Mouse (Mus musculus): ENCODE results near the gene Ttll10. TPM values are rescaled to one million over a fixed set of nuclear protein-coding genes. Genes with fewer than 3 reads are reported as not detected.

The Ttll10 gene
- polyA plus RNA-seq, 1 experiment from 2014 or later: 4.6 TPM

- Histone ChIP-seq H3K9ac (ENCODE audit: low read length) (no peak overlapping the region), H3K27ac (ENCODE audit: low read length) (no peak overlapping the region), H3K9me3 (replicated peaks; ENCODE audit: control insufficient read depth, low read length) (no peaks in the 10 kb centered on the region), H3K4me1 (ENCODE audit: control insufficient read depth, insufficient read depth, low read length) (peaks cover 11% of the 10 kb centered on the region), H3K36me3 (ENCODE audit: control insufficient read depth, insufficient read depth, low read length) (no peaks in the 10 kb centered on the region), H3K27me3 (ENCODE audit: control insufficient read depth, insufficient read depth, low read length) (no peaks in the 10 kb centered on the region), H3K4me3 (replicated peaks; ENCODE audit: low read length) (no peak overlapping the region), H3K4me2 (ENCODE audit: low read depth, low read length) (no peak overlapping the region)
- ATAC-seq (ENCODE audit: insufficient read depth, low FRiP score): no peak
- 86% methylated on average over 2 of the region's 2 CpGs for WGBS
These were observed 11.5 kb upstream of the Ttll10 start for GRCm38 (mm10) chr4:156070716-156071115.

DNA sequence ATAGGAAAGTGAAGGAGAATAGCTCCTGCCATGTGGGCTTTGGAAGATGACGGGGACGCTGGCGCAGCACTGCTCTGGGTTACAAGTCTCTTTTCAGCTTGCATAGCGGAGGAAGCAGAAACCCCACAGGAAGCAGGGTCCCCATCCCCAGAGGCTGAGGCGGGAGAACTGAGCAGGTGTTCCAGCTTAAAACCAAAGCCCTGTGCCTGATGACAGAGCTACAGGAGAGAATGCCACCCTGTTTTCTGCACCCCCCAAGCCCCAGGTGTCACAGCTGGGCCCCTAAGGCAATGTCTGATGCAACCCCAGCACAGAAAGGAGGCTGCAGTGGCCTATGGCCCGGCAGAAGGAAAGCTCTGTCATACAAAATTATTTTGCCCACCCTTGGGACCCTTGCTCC, 11.1 kb upstream of the Ttll10 start:
- H3K4me2 ChIP-seq (ENCODE audit: low read depth, low read length): no peak overlapping the region
- H3K9me3 ChIP-seq (replicated peaks; ENCODE audit: control insufficient read depth, low read length): no peaks in the 10 kb centered on the region
- no peak overlapping the region for H3K27ac ChIP-seq (ENCODE audit: low read length)
- peaks cover 11% of the 10 kb centered on the region for H3K4me1 ChIP-seq (ENCODE audit: control insufficient read depth, insufficient read depth, low read length)
- no peaks in the 10 kb centered on the region for H3K36me3 ChIP-seq (ENCODE audit: control insufficient read depth, insufficient read depth, low read length)
- ATAC-seq (ENCODE audit: insufficient read depth, low FRiP score): no peak; the same call in 1 of the 2 replicates
- no peak overlapping the region for H3K9ac ChIP-seq (ENCODE audit: low read length)
- H3K4me3 ChIP-seq (replicated peaks; ENCODE audit: low read length): no peak overlapping the region
- no peaks in the 10 kb centered on the region for H3K27me3 ChIP-seq (ENCODE audit: control insufficient read depth, insufficient read depth, low read length)
- 57% methylated on average over 6 of the region's 6 CpGs for WGBS

- Histone ChIP-seq H3K36me3 (ENCODE audit: control insufficient read depth, insufficient read depth, low read length) (no peaks in the 10 kb centered on the region), H3K9ac (ENCODE audit: low read length) (no peak overlapping the region), H3K27ac (ENCODE audit: low read length) (no peak overlapping the region), H3K4me2 (ENCODE audit: low read depth, low read length) (no peak overlapping the region), H3K4me1 (ENCODE audit: control insufficient read depth, insufficient read depth, low read length) (peaks cover 11% of the 10 kb centered on the region), H3K9me3 (replicated peaks; ENCODE audit: control insufficient read depth, low read length) (no peaks in the 10 kb centered on the region), H3K27me3 (ENCODE audit: control insufficient read depth, insufficient read depth, low read length) (no peaks in the 10 kb centered on the region), H3K4me3 (replicated peaks; ENCODE audit: low read length) (no peak overlapping the region)
- ATAC-seq (ENCODE audit: insufficient read depth, low FRiP score): no peak
- 92% methylated on average over 8 of the region's 8 CpGs for WGBS
These were observed 10.5 kb upstream of the Ttll10 start for GRCm38 (mm10) chr4:156069701-156070100.

DNA sequence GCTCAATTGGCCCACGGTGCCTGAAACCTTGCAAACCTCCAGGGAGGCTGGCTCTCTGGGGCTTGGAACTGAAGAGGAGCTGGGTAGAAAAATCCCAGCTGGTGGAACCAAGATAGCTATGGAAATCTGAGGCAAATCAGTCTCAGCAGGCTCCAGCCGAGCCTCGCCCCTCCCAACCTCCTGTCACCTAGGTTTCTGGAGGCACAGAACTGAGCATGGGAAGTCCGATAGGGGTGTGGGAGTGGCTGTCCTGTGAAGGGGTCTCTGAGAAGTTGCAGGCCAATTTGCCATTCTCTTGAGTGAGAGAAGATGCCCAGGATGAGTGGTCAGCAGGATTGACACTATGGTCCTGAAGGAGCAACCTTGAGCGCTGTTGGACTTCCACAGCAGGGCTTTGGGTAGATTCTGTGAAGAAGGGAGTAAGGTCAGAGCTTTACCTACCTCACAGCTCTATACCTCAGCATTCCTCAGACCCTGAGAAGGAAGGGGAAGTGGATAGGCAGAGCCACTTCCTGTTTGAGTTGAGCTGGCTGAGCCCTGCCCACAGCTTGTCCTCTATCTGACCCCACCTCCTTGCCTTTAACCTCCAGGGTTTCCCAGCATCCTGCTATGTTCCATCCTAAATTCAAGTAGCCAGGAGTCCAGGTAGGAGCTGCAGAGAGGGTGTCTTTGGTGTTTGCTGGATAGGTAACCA, 8.2 kb upstream of the Ttll10 start:
- 53% methylated on average over 5 of the region's 5 CpGs for WGBS
- ATAC-seq (ENCODE audit: insufficient read depth, low FRiP score): peak; percentile 35; the same call in 1 of the 2 replicates
- Histone ChIP-seq H3K9ac (ENCODE audit: low read length) (no peak overlapping the region), H3K4me3 (replicated peaks; ENCODE audit: low read length) (no peak overlapping the region), H3K36me3 (ENCODE audit: control insufficient read depth, insufficient read depth, low read length) (no peaks in the 10 kb centered on the region), H3K4me2 (ENCODE audit: low read depth, low read length) (no peak overlapping the region), H3K27me3 (ENCODE audit: control insufficient read depth, insufficient read depth, low read length) (no peaks in the 10 kb centered on the region), H3K27ac (ENCODE audit: low read length) (peak overlapping the region; percentile 44), H3K9me3 (replicated peaks; ENCODE audit: control insufficient read depth, low read length) (no peaks in the 10 kb centered on the region), H3K4me1 (ENCODE audit: control insufficient read depth, insufficient read depth, low read length) (peaks cover 11% of the 10 kb centered on the region)

- H3K4me2 ChIP-seq (ENCODE audit: low read depth, low read length): no peak overlapping the region
- H3K27ac ChIP-seq (ENCODE audit: low read length): no peak overlapping the region
- no peak overlapping the region for H3K4me3 ChIP-seq (replicated peaks; ENCODE audit: low read length)
- H3K4me1 ChIP-seq (ENCODE audit: control insufficient read depth, insufficient read depth, low read length): peaks cover 5% of the 10 kb centered on the region
- H3K27me3 ChIP-seq (ENCODE audit: control insufficient read depth, insufficient read depth, low read length): no peaks in the 10 kb centered on the region
- no peaks in the 10 kb centered on the region for H3K36me3 ChIP-seq (ENCODE audit: control insufficient read depth, insufficient read depth, low read length)
- H3K9me3 ChIP-seq (replicated peaks; ENCODE audit: control insufficient read depth, low read length): no peaks in the 10 kb centered on the region
- no peak for ATAC-seq (ENCODE audit: insufficient read depth, low FRiP score)
- H3K9ac ChIP-seq (ENCODE audit: low read length): no peak overlapping the region
- 78% methylated on average over 10 of the region's 10 CpGs for WGBS
These were observed 6.1 kb upstream of the Ttll10 start for GRCm38 (mm10) chr4:156065156-156065894.

DNA sequence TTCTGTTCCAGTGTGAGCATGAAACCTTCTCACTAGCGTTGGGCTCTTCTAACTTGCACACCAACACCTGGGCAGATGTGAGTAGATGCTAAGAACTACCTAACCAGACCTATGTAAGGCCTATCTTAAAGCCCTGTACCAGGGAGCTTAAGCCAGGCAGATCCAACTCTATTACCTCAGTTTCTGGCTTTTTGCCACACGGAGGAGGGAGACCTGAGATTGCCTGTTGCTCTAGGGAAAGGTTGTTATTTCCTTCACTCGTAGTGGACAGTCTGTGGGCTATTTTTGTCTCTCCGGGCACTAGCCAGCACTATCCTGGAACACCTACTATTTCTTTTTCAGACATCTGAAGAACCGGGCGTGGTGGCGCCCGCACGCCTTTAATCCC, 5.3 kb upstream of the Ttll10 start:
- H3K9ac ChIP-seq (ENCODE audit: low read length): no peak overlapping the region
- H3K27me3 ChIP-seq (ENCODE audit: control insufficient read depth, insufficient read depth, low read length): no peaks in the 10 kb centered on the region
- peaks cover 4% of the 10 kb centered on the region for H3K4me1 ChIP-seq (ENCODE audit: control insufficient read depth, insufficient read depth, low read length)
- WGBS: 71% methylated on average over 9 of the region's 9 CpGs
- no peak for ATAC-seq (ENCODE audit: insufficient read depth, low FRiP score)
- no peak overlapping the region for H3K4me3 ChIP-seq (replicated peaks; ENCODE audit: low read length)
- no peaks in the 10 kb centered on the region for H3K36me3 ChIP-seq (ENCODE audit: control insufficient read depth, insufficient read depth, low read length)
- H3K27ac ChIP-seq (ENCODE audit: low read length): peak overlapping the region; percentile 90
- H3K4me2 ChIP-seq (ENCODE audit: low read depth, low read length): no peak overlapping the region
- H3K9me3 ChIP-seq (replicated peaks; ENCODE audit: control insufficient read depth, low read length): no peaks in the 10 kb centered on the region

- peak; percentile 34; the same call in 1 of the 2 replicates for ATAC-seq (ENCODE audit: insufficient read depth, low FRiP score)
- H3K9ac ChIP-seq (ENCODE audit: low read length): no peak overlapping the region
- WGBS: 25% methylated on average over 4 of the region's 4 CpGs
These were observed 4.8 kb upstream of the Ttll10 start for GRCm38 (mm10) chr4:156063861-156064509.

GRCm38 (mm10) chr4:156059713-156060112, 499 bp upstream of the Ttll10 start:
- Histone ChIP-seq H3K4me3 (replicated peaks; ENCODE audit: low read length) (peak overlapping the region; percentile 46), H3K9ac (ENCODE audit: low read length) (peak overlapping the region; percentile 71), H3K4me2 (ENCODE audit: low read depth, low read length) (peak overlapping the region; percentile 18), H3K27ac (ENCODE audit: low read length) (peak overlapping the region; percentile 97), H3K27me3 (ENCODE audit: control insufficient read depth, insufficient read depth, low read length) (no peaks in the 10 kb centered on the region), H3K9me3 (replicated peaks; ENCODE audit: control insufficient read depth, low read length) (no peaks in the 10 kb centered on the region), H3K36me3 (ENCODE audit: control insufficient read depth, insufficient read depth, low read length) (no peaks in the 10 kb centered on the region), H3K4me1 (ENCODE audit: control insufficient read depth, insufficient read depth, low read length) (no peaks in the 10 kb centered on the region; the same call in 1 of the 2 replicates)
- 30% methylated on average over 10 of the region's 10 CpGs for WGBS
- peak; percentile 96 for ATAC-seq (ENCODE audit: insufficient read depth, low FRiP score)

More at GRCm38 (mm10) chr4:156063861-156064509, 4.8 kb upstream of the Ttll10 start:
- H3K9me3 ChIP-seq (replicated peaks; ENCODE audit: control insufficient read depth, low read length): no peaks in the 10 kb centered on the region
- H3K4me1 ChIP-seq (ENCODE audit: control insufficient read depth, insufficient read depth, low read length): peaks cover 4% of the 10 kb centered on the region
- peak overlapping the region; percentile 90 for H3K27ac ChIP-seq (ENCODE audit: low read length)
- no peaks in the 10 kb centered on the region for H3K36me3 ChIP-seq (ENCODE audit: control insufficient read depth, insufficient read depth, low read length)
- no peak overlapping the region for H3K4me3 ChIP-seq (replicated peaks; ENCODE audit: low read length)
- no peak overlapping the region for H3K4me2 ChIP-seq (ENCODE audit: low read depth, low read length)
- no peaks in the 10 kb centered on the region for H3K27me3 ChIP-seq (ENCODE audit: control insufficient read depth, insufficient read depth, low read length)

- H3K36me3 ChIP-seq (ENCODE audit: control insufficient read depth, insufficient read depth, low read length): no peaks in the 10 kb centered on the region
- H3K4me1 ChIP-seq (ENCODE audit: control insufficient read depth, insufficient read depth, low read length): no peaks in the 10 kb centered on the region; the same call in 1 of the 2 replicates
- H3K27ac ChIP-seq (ENCODE audit: low read length): peak overlapping the region; percentile 97
- no peak for ATAC-seq (ENCODE audit: insufficient read depth, low FRiP score)
- peak overlapping the region; percentile 46 for H3K4me3 ChIP-seq (replicated peaks; ENCODE audit: low read length)
- 49% methylated on average over 9 of the region's 9 CpGs for WGBS
- peak overlapping the region; percentile 71 for H3K9ac ChIP-seq (ENCODE audit: low read length)
- peak overlapping the region; percentile 18 for H3K4me2 ChIP-seq (ENCODE audit: low read depth, low read length)
- no peaks in the 10 kb centered on the region for H3K27me3 ChIP-seq (ENCODE audit: control insufficient read depth, insufficient read depth, low read length)
- no peaks in the 10 kb centered on the region for H3K9me3 ChIP-seq (replicated peaks; ENCODE audit: control insufficient read depth, low read length)
These were observed 388 bp downstream of the Ttll10 start for GRCm38 (mm10) chr4:156058826-156059225.
